Mouse (Mus musculus): ENCODE data around the gene Nol9. TPM values are rescaled to one million over a fixed set of nuclear protein-coding genes. Genes with fewer than 3 reads are reported as not detected.

Nol9 gene
- total and polyA plus RNA-seq, 3 experiments, result 34.2 to 63.5 (median 47.5) TPM

DNA sequence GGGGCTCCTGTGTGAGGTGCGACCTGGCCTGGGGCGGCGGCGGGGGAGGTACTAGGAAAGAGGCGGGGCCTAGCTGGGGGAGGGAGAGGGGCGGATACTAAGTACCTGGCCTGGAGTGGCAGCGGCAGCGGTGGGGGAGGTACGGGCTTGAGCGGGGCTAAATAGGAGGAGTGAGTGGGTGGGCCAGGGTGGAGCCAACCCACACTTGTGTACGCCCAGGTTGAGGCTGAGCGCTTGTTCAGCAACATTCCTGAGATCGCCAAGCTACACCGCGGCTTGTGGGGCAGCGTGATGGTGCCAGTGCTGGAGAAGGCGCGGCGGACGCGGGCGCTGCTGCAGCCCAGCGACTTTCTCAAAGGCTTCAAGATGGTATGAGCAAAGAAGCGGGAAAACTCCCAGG lies 68.4 kb downstream of the Nol9 start:
- H3K36me3 ChIP-seq (replicated peaks), result peaks cover 17% of the 10 kb centered on the region
- H3K4me1 ChIP-seq (ENCODE audit: insufficient read depth, low read depth, low read length), result peaks cover 18% of the 10 kb centered on the region
- DNase-seq (ENCODE audit: low spot score) (peak; percentile 34), ATAC-seq (ENCODE audit: extremely low read depth, insufficient number of reproducible peaks, low FRiP score, poor library complexity, severe bottlenecking) (peak; percentile 60; the same call in 1 of the 2 replicates)
- H3K9me3 ChIP-seq (replicated peaks), result no peaks in the 10 kb centered on the region
- TF ChIP-seq POLR2AphosphoS5 (IDR thresholded peaks at IDR 0.05; ENCODE audit: insufficient replicate concordance, low read depth, low read length) (no peak), CTCF (IDR thresholded peaks at IDR 0.05; ENCODE audit: low read depth, low read length) (no peak), GATA2 (IDR thresholded peaks at IDR 0.05; ENCODE audit: borderline replicate concordance, low read depth, low read length) (no peak), GATA1 (IDR thresholded peaks at IDR 0.05; ENCODE audit: borderline replicate concordance, low read length) (no peak), TAL1 (conservative IDR thresholded peaks at IDR 0.05; ENCODE audit: low read depth, low read length) (no peak)
- peaks cover 11% of the 10 kb centered on the region; the same call in 1 of the 2 replicates for H3K27me3 ChIP-seq (ENCODE audit: insufficient read depth, low read length)
- peak overlapping the region; percentile 70 for H3K4me3 ChIP-seq (ENCODE audit: low read depth, low read length)

DNA sequence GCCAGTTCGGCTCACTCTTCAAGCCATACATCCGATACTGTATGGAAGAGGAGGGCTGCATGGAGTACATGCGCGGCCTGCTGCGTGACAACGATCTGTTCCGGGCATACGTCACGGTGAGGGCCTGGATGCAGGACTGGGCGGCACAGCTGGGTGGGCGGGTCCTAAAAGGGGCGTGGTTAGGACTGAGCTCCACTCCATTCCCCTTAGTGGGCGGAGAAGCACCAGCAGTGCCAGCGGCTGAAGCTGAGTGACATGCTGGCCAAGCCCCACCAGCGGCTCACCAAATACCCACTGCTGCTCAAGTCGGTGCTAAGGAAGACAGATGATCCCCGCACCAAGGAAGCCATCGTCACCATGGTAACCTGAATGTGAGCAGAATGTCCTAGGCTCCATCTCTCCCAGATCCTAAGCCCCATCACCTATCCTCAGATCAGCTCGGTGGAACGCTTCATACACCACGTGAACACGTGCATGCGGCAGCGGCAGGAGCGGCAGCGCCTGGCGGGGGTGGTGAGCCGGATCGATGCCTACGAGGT lies 68.9 kb downstream of the Nol9 start:
- Histone ChIP-seq H3K4me1 (ENCODE audit: insufficient read depth, low read depth, low read length) (peaks cover 18% of the 10 kb centered on the region), H3K27me3 (ENCODE audit: insufficient read depth, low read length) (peaks cover 11% of the 10 kb centered on the region; the same call in 1 of the 2 replicates), H3K4me3 (ENCODE audit: low read depth, low read length) (peak overlapping the region; percentile 70), H3K36me3 (replicated peaks) (peaks cover 17% of the 10 kb centered on the region), H3K9me3 (replicated peaks) (no peaks in the 10 kb centered on the region)
- DNase-seq (ENCODE audit: low spot score) (peak; percentile 74), ATAC-seq (ENCODE audit: extremely low read depth, insufficient number of reproducible peaks, low FRiP score, poor library complexity, severe bottlenecking) (peak; percentile 90)
- TF ChIP-seq POLR2AphosphoS5 (IDR thresholded peaks at IDR 0.05; ENCODE audit: insufficient replicate concordance, low read depth, low read length) (no peak), GATA1 (IDR thresholded peaks at IDR 0.05; ENCODE audit: borderline replicate concordance, low read length) (no peak), CTCF (IDR thresholded peaks at IDR 0.05; ENCODE audit: low read depth, low read length) (no peak), GATA2 (IDR thresholded peaks at IDR 0.05; ENCODE audit: borderline replicate concordance, low read depth, low read length) (no peak), TAL1 (conservative IDR thresholded peaks at IDR 0.05; ENCODE audit: low read depth, low read length) (no peak)

DNA sequence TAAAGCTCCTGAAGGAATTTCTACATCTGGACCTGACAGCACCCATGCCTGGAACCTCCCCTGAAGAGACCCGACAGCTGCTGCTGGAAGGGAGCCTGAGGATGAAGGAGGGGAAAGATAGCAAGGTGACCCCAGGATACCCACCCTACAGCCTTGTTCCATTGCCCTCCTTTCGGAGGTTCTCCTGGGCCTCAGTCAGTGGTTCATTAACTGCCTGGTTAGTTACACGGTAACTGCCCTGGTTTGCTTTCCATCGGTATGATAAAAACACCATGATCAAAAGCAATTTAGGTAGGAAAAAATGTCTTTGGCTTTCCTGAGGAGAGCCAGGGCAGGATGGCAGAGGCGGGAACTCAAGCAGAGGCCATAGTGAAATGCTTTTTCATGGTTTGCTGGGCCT lies 69.6 kb downstream of the Nol9 start:
- no peak for ATAC-seq (ENCODE audit: extremely low read depth, insufficient number of reproducible peaks, low FRiP score, poor library complexity, severe bottlenecking)
- peaks cover 11% of the 10 kb centered on the region; the same call in 1 of the 2 replicates for H3K27me3 ChIP-seq (ENCODE audit: insufficient read depth, low read length)
- no peaks in the 10 kb centered on the region for H3K9me3 ChIP-seq (replicated peaks)
- H3K4me3 ChIP-seq (ENCODE audit: low read depth, low read length), result no peak overlapping the region
- peaks cover 13% of the 10 kb centered on the region for H3K36me3 ChIP-seq (replicated peaks)
- peaks cover 17% of the 10 kb centered on the region for H3K4me1 ChIP-seq (ENCODE audit: insufficient read depth, low read depth, low read length)
- no peak for DNase-seq (ENCODE audit: low spot score)
- TF ChIP-seq GATA1 (IDR thresholded peaks at IDR 0.05; ENCODE audit: borderline replicate concordance, low read length), result no peak
- no peak for TF ChIP-seq CTCF (IDR thresholded peaks at IDR 0.05; ENCODE audit: low read depth, low read length)
- TF ChIP-seq POLR2AphosphoS5 (IDR thresholded peaks at IDR 0.05; ENCODE audit: insufficient replicate concordance, low read depth, low read length), result no peak
- TF ChIP-seq GATA2 (IDR thresholded peaks at IDR 0.05; ENCODE audit: borderline replicate concordance, low read depth, low read length), result no peak
- no peak for TF ChIP-seq TAL1 (conservative IDR thresholded peaks at IDR 0.05; ENCODE audit: low read depth, low read length)

DNA sequence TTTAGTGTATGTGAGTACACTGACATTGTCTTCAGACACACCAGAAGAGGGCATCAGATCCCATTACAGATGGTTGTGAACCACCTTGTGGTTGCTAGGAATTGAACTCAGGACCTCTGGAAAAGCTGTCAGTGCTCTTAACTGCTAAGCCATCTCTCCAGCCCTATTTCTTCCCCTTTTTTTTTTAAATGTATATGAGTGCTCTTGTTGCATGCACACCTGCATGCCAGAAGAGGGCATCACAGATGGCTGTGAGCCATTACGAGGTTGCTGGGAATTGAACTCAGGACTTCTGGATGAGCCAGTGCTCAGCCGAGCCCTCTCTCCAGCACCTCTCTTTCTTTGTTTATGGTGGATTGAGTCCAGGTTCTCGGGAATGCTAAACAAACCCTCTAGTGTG lies 70.4 kb downstream of the Nol9 start:
- no peak overlapping the region for H3K4me3 ChIP-seq (ENCODE audit: low read depth, low read length)
- peaks cover 8% of the 10 kb centered on the region for H3K36me3 ChIP-seq (replicated peaks)
- TF ChIP-seq GATA1 (IDR thresholded peaks at IDR 0.05; ENCODE audit: borderline replicate concordance, low read length), result no peak
- no peak for TF ChIP-seq GATA2 (IDR thresholded peaks at IDR 0.05; ENCODE audit: borderline replicate concordance, low read depth, low read length)
- TF ChIP-seq CTCF (IDR thresholded peaks at IDR 0.05; ENCODE audit: low read depth, low read length), result no peak
- TF ChIP-seq TAL1 (conservative IDR thresholded peaks at IDR 0.05; ENCODE audit: low read depth, low read length), result no peak
- no peak for TF ChIP-seq POLR2AphosphoS5 (IDR thresholded peaks at IDR 0.05; ENCODE audit: insufficient replicate concordance, low read depth, low read length)
- peaks cover 5% of the 10 kb centered on the region; the same call in 1 of the 2 replicates for H3K27me3 ChIP-seq (ENCODE audit: insufficient read depth, low read length)
- no peaks in the 10 kb centered on the region for H3K9me3 ChIP-seq (replicated peaks)
- DNase-seq (ENCODE audit: low spot score), result no peak
- H3K4me1 ChIP-seq (ENCODE audit: insufficient read depth, low read depth, low read length), result peaks cover 15% of the 10 kb centered on the region
- ATAC-seq (ENCODE audit: extremely low read depth, insufficient number of reproducible peaks, low FRiP score, poor library complexity, severe bottlenecking), result no peak

DNA sequence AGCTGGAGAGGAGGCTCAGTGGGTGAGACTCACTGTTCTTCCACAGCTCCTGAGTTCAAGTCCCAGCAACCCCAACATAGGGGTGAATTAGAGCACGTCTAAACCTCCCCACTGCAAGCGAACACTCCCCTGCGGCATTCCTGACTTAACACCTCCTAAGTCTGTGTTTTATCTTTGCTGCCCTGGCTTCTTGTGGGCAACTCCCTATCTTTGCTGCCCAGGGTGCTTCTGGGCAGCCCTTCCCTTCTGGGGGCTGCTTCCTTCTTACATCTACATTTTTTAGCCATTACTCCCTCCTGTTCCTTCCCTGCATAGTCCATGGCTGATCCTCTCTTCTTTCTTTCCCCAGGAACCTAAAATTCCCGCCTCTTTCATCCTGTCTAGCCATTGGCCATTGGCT lies 71.6 kb downstream of the Nol9 start:
- peaks cover 15% of the 10 kb centered on the region for H3K4me1 ChIP-seq (ENCODE audit: insufficient read depth, low read depth, low read length)
- TF ChIP-seq GATA2 (IDR thresholded peaks at IDR 0.05; ENCODE audit: borderline replicate concordance, low read depth, low read length) (no peak), GATA1 (IDR thresholded peaks at IDR 0.05; ENCODE audit: borderline replicate concordance, low read length) (no peak), TAL1 (conservative IDR thresholded peaks at IDR 0.05; ENCODE audit: low read depth, low read length) (no peak), CTCF (IDR thresholded peaks at IDR 0.05; ENCODE audit: low read depth, low read length) (no peak), POLR2AphosphoS5 (IDR thresholded peaks at IDR 0.05; ENCODE audit: insufficient replicate concordance, low read depth, low read length) (no peak)
- H3K27me3 ChIP-seq (ENCODE audit: insufficient read depth, low read length), result peaks cover 12% of the 10 kb centered on the region
- no peaks in the 10 kb centered on the region for H3K9me3 ChIP-seq (replicated peaks)
- peaks cover 8% of the 10 kb centered on the region for H3K36me3 ChIP-seq (replicated peaks)
- DNase-seq (ENCODE audit: low spot score) (no peak), ATAC-seq (ENCODE audit: extremely low read depth, insufficient number of reproducible peaks, low FRiP score, poor library complexity, severe bottlenecking) (no peak)
- no peak overlapping the region for H3K4me3 ChIP-seq (ENCODE audit: low read depth, low read length)

Other genes with a start within 250 kb of the Nol9 start
- gene Camta1, start 177.4 kb upstream of the Nol9 start, total RNA-seq (2014; fragmentation: Nextera tagmentation), result 60.3 and 113 TPM in 2 replicates
- 23.5 and 25.7 TPM in 2 replicates for gene Camta1, start 177.4 kb upstream of the Nol9 start, total RNA-seq (2017)
- 10.8 and 12.1 TPM in 2 replicates for gene Camta1, start 177.4 kb upstream of the Nol9 start, polyA plus RNA-seq (2012)
- gene Dnajc11, start 105.6 kb upstream of the Nol9 start, total RNA-seq (2014; fragmentation: Nextera tagmentation), result 40.5 and 51.1 TPM in 2 replicates
- gene Dnajc11, start 105.6 kb upstream of the Nol9 start, total RNA-seq (2017), result 69.6 and 97.1 TPM in 2 replicates
- gene Dnajc11, start 105.6 kb upstream of the Nol9 start, polyA plus RNA-seq (2012), result 43.7 and 67.2 TPM in 2 replicates
- 2.0 and 3.0 TPM in 2 replicates for gene Thap3, start 50.3 kb upstream of the Nol9 start, total RNA-seq (2014; fragmentation: Nextera tagmentation)
- 0.82 and 1.6 TPM in 2 replicates for gene Thap3, start 50.3 kb upstream of the Nol9 start, total RNA-seq (2017)
- gene Thap3, start 50.3 kb upstream of the Nol9 start, polyA plus RNA-seq (2012), result 4.2 and 5.5 TPM in 2 replicates
- gene Phf13, start 43.1 kb upstream of the Nol9 start, total RNA-seq (2014; fragmentation: Nextera tagmentation), result 2.9 and 3.7 TPM in 2 replicates
- 2.0 and 2.3 TPM in 2 replicates for gene Phf13, start 43.1 kb upstream of the Nol9 start, total RNA-seq (2017)
- 5.4 and 6.6 TPM in 2 replicates for gene Phf13, start 43.1 kb upstream of the Nol9 start, polyA plus RNA-seq (2012)
- gene Klhl21, start 30.5 kb upstream of the Nol9 start, total RNA-seq (2014; fragmentation: Nextera tagmentation), result 2.4 and 4.1 TPM in 2 replicates
- 3.8 and 4.4 TPM in 2 replicates for gene Klhl21, start 30.5 kb upstream of the Nol9 start, total RNA-seq (2017)
- gene Klhl21, start 30.5 kb upstream of the Nol9 start, polyA plus RNA-seq (2012), result 12.2 and 13.5 TPM in 2 replicates
- gene Zbtb48, start 11.7 kb upstream of the Nol9 start, total RNA-seq (2014; fragmentation: Nextera tagmentation), result 13.9 and 24.5 TPM in 2 replicates
- gene Zbtb48, start 11.7 kb upstream of the Nol9 start, total RNA-seq (2017), result 9.3 and 9.8 TPM in 2 replicates
- gene Zbtb48, start 11.7 kb upstream of the Nol9 start, polyA plus RNA-seq (2012), result 12.4 and 13.4 TPM in 2 replicates
- gene Tas1r1, start 753 bp upstream of the Nol9 start, total RNA-seq (2014; fragmentation: Nextera tagmentation), result 0.24 TPM in 1 of 2 replicates, not detected in the other
- 0.06 and 0.27 TPM in 2 replicates for gene Tas1r1, start 753 bp upstream of the Nol9 start, total RNA-seq (2017)
- gene Tas1r1, start 753 bp upstream of the Nol9 start, polyA plus RNA-seq (2012), result 0.02 and 0.04 TPM in 2 replicates
- 0.87 and 3.9 TPM in 2 replicates for gene Plekhg5, start 33.2 kb downstream of the Nol9 start, total RNA-seq (2014; fragmentation: Nextera tagmentation)
- gene Plekhg5, start 33.2 kb downstream of the Nol9 start, total RNA-seq (2017), result 1.6 and 1.7 TPM in 2 replicates
- 4.0 and 4.1 TPM in 2 replicates for gene Plekhg5, start 33.2 kb downstream of the Nol9 start, polyA plus RNA-seq (2012)
- gene Tnfrsf25, start 76.6 kb downstream of the Nol9 start, total RNA-seq (2014; fragmentation: Nextera tagmentation), result not detected in 2 replicates
- gene Tnfrsf25, start 76.6 kb downstream of the Nol9 start, total RNA-seq (2017), result 0.29 TPM in 1 of 2 replicates, not detected in the other
- gene Tnfrsf25, start 76.6 kb downstream of the Nol9 start, polyA plus RNA-seq (2012), result not detected in 2 replicates
- gene Espn, start 113.0 kb downstream of the Nol9 start, total RNA-seq (2014; fragmentation: Nextera tagmentation), result 9.3 and 16.4 TPM in 2 replicates
- 4.2 and 4.3 TPM in 2 replicates for gene Espn, start 113.0 kb downstream of the Nol9 start, total RNA-seq (2017)
- 48.0 and 61.7 TPM in 2 replicates for gene Espn, start 113.0 kb downstream of the Nol9 start, polyA plus RNA-seq (2012)
- not detected in 2 replicates for gene Hes2, start 119.5 kb downstream of the Nol9 start, total RNA-seq (2014; fragmentation: Nextera tagmentation)
- gene Hes2, start 119.5 kb downstream of the Nol9 start, total RNA-seq (2017), result 0.33 and 0.46 TPM in 2 replicates
- 0.04 and 0.18 TPM in 2 replicates for gene Hes2, start 119.5 kb downstream of the Nol9 start, polyA plus RNA-seq (2012)
- gene Acot7, start 138.8 kb downstream of the Nol9 start, total RNA-seq (2014; fragmentation: Nextera tagmentation), result 17.1 and 22.1 TPM in 2 replicates
- gene Acot7, start 138.8 kb downstream of the Nol9 start, total RNA-seq (2017), result 17.6 and 18.6 TPM in 2 replicates
- 46.2 and 51.1 TPM in 2 replicates for gene Acot7, start 138.8 kb downstream of the Nol9 start, polyA plus RNA-seq (2012)
- not detected in 2 replicates for gene Gpr153, start 234.9 kb downstream of the Nol9 start, total RNA-seq (2014; fragmentation: Nextera tagmentation)
- 0.05 TPM in 1 of 2 replicates, not detected in the other for gene Gpr153, start 234.9 kb downstream of the Nol9 start, total RNA-seq (2017)
- 0.03 and 0.09 TPM in 2 replicates for gene Gpr153, start 234.9 kb downstream of the Nol9 start, polyA plus RNA-seq (2012)